Mouse (Mus musculus) neutrophil, adult 5-6 weeks (primary cell): ENCODE results near the gene Rmdn2. TPM values are rescaled to one million over a fixed set of nuclear protein-coding genes. Genes with fewer than 3 reads are reported as not detected.
A peak's percentile ranks its signal among the peaks of the same experiment; 100 is the strongest.

Source experiments
- ATAC-seq: fragments of 151-379, 151-347 bp; 2 replicates; pipeline ENCODE4 v1.8.0; 2017; ENCODE audit warnings: mild to moderate bottlenecking, moderate TSS enrichment; ENCODE audit not compliant: insufficient number of reproducible peaks, poor library complexity, low FRiP score, severe bottlenecking; ENCODE audit errors: extremely low read depth
- total RNA-seq: library from RNA; stranded (forward); fragments of 200-1000 nt; gene quantifications from 2 replicates; pipeline ENCODE4 v1.2.3, GENCODE M21; 2017

Gene Rmdn2
- total RNA-seq, result 2.3 and 6.2 TPM in 2 replicates

DNA sequence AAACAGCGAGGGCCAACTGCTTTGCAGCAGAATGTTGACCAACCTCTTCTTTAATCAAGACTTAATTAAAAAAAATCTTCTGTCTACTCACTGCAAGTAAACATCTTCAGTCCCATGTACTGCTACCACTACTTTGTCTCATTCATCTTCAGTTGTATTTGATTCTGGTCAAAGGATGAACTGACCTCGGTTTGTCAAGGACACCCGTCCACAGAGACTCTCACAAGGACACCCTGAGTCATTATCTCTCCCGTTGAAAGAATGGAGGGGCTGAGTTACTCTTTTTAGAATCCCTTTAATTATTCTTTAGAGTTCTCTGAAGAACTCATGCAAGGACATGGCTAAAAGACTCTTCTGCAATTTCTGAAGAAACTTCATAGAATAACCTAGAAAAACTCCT, at the start of gene Rmdn2:
Rmdn2 (plus strand) TSS at position 319 of the 400 bp plus-strand sequence.
- no peak for ATAC-seq

DNA sequence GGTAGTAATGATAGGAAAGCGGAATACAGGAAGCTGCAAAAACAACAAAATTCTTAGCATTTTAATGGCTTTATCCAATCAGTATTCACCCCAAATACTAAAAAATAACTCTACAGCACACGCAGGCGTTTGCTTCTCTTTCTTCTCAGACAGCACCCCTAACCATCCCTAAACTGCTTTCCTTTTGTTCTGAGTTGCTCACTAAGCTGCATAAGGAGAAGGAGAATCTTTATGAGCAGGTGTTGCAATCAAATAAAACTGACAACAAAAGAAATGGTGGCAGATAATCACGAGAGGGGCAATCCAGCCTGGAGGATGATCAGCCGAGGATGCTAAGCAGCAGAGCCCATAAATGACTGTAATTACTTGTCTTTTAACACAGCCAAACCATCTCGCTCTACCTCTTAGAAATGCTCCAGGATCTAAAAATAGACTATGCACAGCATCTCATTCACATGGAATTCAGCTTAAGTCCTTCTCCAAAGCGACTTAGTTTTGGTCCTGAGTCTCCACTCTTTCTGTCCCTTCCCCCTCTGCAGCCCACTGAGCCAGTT, 48.5 kb upstream of the Rmdn2 start:
- no peak for ATAC-seq

GRCm38 (mm10) chr17:79563721-79564120, 47.9 kb upstream of the Rmdn2 start:
- ATAC-seq, result no peak

- no peak for ATAC-seq
These were observed 46.3 kb upstream of the Rmdn2 start for GRCm38 (mm10) chr17:79565241-79565961.

- no peak for ATAC-seq
These were observed 43.3 kb upstream of the Rmdn2 start for GRCm38 (mm10) chr17:79568401-79568800.

DNA sequence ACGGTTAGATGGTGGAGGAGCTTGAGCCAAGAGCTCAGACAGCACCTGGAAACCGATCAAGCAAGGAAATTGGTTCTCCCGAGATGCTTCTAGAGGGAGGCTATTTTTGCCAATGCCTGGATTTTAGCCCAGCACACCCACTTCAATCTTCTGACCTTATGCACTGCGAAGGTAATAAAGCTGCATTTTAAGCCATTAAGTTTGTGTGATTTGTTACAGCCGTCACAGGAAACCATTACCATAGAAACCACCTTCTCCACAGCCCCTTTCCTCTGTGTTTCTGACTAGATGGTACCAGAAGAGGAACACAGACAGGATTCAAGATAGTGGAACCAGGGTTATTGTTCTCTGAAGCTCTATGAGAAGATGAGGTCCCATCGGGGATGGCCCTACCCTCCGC, 33.3 kb upstream of the Rmdn2 start:
- ATAC-seq, result no peak

DNA sequence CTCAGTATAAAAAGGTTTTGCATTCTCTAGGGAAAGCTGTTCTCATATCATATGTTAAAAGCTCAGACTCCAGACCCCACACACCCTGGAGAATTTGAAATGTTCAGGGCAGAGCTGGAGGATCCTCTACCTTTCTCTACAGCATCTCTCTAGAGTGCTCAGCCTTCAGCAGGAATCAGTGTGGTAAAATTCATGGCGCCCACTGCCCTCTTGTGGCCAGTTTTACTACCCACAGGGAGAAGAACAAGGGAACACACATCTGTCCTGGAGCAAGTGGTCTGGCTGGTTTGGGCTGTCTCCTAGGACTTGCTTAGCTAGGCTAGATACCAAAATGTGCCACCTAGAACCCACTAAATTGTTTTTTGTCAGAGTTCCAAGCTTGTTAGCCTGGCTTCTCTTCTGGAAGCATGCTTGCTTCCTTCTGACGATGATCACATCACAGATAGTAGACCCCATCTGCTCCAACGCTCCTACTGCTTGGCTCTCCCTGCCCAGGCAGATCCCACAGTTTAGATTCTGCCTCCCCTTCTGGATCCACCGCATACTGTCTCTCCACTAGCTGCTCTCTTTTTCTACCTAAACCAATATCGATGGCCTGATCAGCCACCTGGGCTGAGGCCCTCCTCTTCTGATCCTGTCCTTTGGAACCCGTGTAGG, 31.3 kb upstream of the Rmdn2 start:
- ATAC-seq, result peak; percentile 62; the same call in 1 of the 2 replicates

DNA sequence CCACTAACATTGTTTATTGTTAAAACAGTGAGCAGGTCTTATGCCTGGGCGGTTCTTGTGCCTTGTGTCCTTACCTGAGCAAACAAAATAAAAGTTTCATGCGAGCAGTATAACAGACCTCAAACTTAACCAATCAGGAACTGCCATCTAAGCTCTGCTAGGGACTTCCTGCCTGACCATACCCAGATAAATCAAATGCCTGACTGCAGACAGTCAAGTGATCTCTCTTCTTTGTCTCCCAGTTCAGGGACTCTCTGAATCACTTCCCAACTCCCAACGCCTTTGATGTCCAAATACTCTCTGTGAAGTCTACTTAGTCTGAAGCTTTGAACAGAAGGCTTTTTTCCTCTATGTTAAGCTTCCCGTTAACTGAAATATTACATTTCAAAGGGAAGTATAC, 28.2 kb upstream of the Rmdn2 start:
- ATAC-seq, result no peak

- no peak for ATAC-seq
These were observed 27.3 kb upstream of the Rmdn2 start for GRCm38 (mm10) chr17:79584246-79584800.

GRCm38 (mm10) chr17:79589913-79590312, 21.8 kb upstream of the Rmdn2 start:
- ATAC-seq, result no peak

GRCm38 (mm10) chr17:79595996-79596395, 15.7 kb upstream of the Rmdn2 start:
- ATAC-seq, result no peak

DNA sequence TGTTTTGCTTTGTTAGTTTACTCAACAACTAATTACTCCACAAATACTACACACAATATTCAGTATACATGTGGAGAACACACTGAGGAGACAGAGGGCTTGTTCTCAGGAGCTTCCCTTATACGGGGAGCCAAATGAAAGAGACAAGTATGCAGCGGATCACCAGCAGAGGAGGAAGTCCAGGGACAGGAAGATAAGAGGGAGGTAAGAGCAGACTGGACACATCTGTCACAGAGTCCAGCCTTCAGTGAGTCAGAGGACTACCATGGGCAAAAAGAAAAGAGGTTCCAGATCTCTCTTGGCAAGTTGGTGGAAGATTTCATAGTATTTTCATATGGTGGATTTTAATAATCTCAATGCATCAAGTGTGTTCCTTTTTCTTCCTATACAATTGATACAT, 13.5 kb upstream of the Rmdn2 start:
- no peak for ATAC-seq

GRCm38 (mm10) chr17:79598596-79599577, 12.8 kb upstream of the Rmdn2 start:
- no peak for ATAC-seq

GRCm38 (mm10) chr17:79600108-79600507, 11.6 kb upstream of the Rmdn2 start:
- no peak for ATAC-seq

- ATAC-seq, result no peak
These were observed 9.3 kb upstream of the Rmdn2 start for GRCm38 (mm10) chr17:79602381-79602780.

- ATAC-seq, result no peak
These were observed 8.2 kb upstream of the Rmdn2 start for GRCm38 (mm10) chr17:79603427-79603826.

GRCm38 (mm10) chr17:79605794-79606193, 5.9 kb upstream of the Rmdn2 start:
- no peak for ATAC-seq

- no peak for ATAC-seq
These were observed 2.0 kb upstream of the Rmdn2 start for GRCm38 (mm10) chr17:79609697-79610096.
